Mouse (Mus musculus): Measurements from ENCODE around the gene Fzr1.

Gene Fzr1

DNA sequence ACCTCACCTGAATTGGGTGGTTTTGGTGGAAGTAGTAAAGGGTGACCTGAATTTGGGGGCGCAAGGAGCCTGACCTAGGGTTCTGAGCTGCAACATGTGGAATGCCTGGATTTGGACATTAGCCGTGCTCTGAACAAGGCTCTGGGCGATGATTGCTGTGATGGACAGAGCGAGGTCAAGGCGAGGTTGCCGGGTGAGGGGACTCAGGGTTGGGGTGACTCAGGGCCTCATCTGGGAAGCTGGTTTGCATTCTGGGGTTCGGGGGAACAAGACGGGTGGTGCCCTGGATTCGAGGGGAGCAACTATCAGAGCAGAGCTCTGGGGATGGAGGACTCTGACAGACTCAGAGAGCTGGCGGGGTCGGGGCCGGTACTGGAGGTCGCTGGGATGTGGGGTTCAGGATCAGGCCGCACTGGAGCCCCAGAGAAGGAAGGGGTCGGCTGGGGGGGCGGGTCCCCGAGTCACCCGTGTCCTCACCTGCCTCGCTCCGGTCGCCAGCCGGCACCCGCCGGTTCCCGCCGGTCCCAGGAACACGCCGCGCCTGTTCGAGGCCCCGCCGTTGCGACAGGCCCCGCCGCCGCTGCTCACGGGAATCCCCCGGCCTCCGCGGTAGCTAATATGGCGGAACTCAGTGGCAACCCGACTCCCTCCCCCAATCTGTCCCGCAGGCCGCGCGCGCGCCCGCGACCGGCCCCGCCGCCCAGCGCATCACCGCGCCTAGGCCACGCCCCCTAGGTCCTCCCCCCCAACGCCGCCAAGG, at the start of gene Fzr1:
Fzr1 (minus strand) TSS at position 724 of the 760 bp plus-strand sequence.
- DNase-seq (ENCODE audit: low spot score in 2 of 2) = no peak

- DNase-seq (ENCODE audit: low spot score in 2 of 2) = peak; percentile 6 to 17
Observed at GRCm38 (mm10) chr10:81427804-81428506, 49.6 kb upstream of the Fzr1 start.

- peak in 1 of 2 experiments; percentile 17 for DNase-seq (ENCODE audit: low spot score in 2 of 2)
Observed at GRCm38 (mm10) chr10:81427327-81427726, 49.0 kb upstream of the Fzr1 start.

GRCm38 (mm10) chr10:81426897-81427296, 48.6 kb upstream of the Fzr1 start:
- DNase-seq (ENCODE audit: low spot score in 2 of 2) = peak; percentile 28

- peak; percentile 24 to 53 for DNase-seq (ENCODE audit: low spot score in 2 of 2)
Observed at GRCm38 (mm10) chr10:81426081-81426671, 47.9 kb upstream of the Fzr1 start.

DNA sequence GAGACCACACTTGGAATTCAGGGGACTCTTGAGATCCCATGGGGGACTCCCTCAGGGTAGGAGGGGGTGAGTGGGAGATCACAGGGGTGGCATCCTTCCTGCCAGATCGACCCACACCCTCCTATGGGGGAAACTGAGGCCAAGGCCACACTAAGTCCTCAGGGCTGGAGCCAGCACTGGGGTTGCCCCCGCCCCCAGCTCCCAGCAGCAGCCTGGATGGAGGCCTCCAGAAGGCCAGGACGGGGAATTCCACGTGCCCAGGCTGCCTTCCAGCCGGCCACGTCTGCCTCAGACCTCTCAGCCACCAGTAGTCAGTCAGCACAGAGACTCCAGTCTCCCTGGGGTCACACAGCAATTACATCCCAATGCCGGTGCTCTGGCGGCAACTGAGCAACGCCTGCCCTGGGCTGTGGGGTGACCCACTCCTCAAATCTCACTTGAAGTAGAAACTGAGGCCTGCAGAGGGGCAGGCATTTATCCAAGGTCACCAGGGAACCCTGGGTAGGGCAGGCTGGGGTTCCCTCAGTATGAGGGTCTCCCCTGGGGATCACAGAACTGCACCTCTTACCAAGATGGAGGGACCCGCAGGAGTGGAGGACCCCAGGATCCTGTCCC, 47.0 kb upstream of the Fzr1 start:
- peak; percentile 21 to 38 for DNase-seq (ENCODE audit: low spot score in 2 of 2)

- peak; percentile 24 to 48 for DNase-seq (ENCODE audit: low spot score in 2 of 2)
Observed at GRCm38 (mm10) chr10:81424246-81425051, 46.1 kb upstream of the Fzr1 start.

DNA sequence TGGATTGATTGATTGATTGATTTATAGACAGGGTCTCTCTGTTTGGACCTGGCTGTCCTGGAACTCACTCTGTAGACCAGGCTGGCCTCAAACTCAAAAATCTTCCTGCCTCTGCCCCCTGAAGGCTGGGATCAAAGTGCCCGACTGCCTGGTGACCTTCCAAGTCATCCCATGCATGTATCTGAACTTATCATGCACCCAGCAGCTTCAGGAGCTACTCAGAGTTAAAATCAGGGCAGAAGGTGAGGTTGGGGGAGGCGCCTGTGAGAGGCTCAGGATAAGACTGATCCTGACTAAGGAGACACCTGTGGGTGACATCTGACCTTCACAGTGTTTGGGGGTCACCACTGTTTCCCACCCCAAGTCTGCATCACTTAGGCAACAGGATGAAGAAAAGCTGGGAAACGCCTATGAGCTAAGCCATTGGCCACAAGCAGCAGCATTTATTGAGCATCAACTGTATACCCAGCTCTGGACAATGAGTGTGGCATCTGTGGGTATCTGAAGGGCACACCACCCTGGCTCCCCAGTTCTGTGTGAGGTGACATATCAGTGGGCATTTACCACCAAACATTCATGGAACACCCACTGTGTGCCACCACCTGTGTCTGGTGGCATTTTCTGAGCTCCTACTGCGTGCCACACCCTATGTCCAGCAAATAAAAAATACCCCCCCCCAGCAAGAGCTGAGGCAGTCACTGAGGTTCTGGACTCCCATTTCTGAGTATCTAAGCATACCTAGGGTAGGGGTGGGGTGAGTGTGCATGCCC, 45.3 kb upstream of the Fzr1 start:
- peak; percentile 1 to 18 for DNase-seq (ENCODE audit: low spot score in 2 of 2)

- peak in 1 of 2 experiments; percentile 18 for DNase-seq (ENCODE audit: low spot score in 2 of 2)
Observed at GRCm38 (mm10) chr10:81422661-81423217, 44.4 kb upstream of the Fzr1 start.

GRCm38 (mm10) chr10:81422191-81422590, 43.9 kb upstream of the Fzr1 start:
- peak; percentile 2 to 23 for DNase-seq (ENCODE audit: low spot score in 2 of 2)

DNA sequence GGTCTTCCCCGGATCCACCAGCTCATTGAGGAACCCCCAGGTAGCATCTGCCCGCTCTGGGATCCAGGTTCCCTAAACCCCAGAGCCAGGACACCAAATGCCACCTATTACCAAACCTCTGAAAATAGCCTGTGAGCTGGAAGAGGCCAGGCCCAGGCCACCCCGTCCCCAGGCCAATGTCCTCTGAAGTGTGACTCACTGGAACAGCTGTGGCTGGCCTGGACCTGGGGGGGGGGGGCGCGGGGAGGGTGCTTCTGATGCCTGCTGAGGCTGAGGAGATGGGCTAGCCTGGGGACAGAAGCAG, 43.4 kb upstream of the Fzr1 start:
- no peak for DNase-seq (ENCODE audit: low spot score in 2 of 2)

GRCm38 (mm10) chr10:81421041-81421796, 42.9 kb upstream of the Fzr1 start:
- peak in 1 of 2 experiments; percentile 1 for DNase-seq (ENCODE audit: low spot score in 2 of 2)

- peak; percentile 19 to 47 for DNase-seq (ENCODE audit: low spot score in 2 of 2)
Observed at GRCm38 (mm10) chr10:81420191-81420767, 42.0 kb upstream of the Fzr1 start.

GRCm38 (mm10) chr10:81419111-81419928, 41.0 kb upstream of the Fzr1 start:
- peak in 1 of 2 experiments; percentile 17 for DNase-seq (ENCODE audit: low spot score in 2 of 2)

DNA sequence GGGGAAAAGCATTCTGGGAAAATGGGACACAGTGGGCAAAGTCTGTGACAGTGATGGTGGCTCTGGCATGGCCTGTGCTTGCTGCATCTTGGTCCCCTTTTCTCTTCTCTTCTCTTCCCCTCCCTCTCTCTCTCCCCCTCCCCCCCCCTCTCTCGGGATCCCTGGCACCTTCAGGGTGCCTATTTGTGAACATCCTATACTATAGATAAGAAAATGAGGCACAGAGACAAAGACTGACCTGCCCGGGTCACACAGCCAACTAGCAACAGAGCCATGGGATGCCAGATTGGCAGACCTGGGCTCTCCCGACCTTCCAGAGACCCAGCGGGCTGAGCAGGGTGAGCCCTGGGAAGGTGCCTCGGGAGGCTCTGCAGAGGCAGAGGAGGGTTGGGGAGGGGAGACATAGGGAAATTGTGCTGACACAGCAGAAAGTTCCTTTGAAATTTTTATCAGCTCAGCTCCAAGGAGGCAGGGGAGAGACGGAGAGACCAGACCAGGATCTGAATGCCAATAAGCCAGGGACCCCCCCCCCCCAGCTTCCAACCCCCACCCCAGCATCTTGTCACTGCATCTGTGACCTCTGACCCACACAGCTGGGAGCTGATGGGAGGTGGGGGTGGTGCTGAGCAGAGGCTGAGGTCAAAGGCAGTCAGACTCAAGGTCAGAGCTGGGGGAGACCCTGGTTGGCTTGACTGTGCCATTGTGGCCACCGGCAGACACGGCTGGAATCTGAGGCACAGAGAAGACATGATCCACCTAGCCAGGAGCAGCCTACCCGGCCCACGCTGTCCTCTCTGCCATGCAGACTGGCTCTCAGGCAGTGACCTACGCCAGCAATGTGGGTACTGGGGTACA, 40.1 kb upstream of the Fzr1 start:
- DNase-seq (ENCODE audit: low spot score in 2 of 2) = no peak

DNA sequence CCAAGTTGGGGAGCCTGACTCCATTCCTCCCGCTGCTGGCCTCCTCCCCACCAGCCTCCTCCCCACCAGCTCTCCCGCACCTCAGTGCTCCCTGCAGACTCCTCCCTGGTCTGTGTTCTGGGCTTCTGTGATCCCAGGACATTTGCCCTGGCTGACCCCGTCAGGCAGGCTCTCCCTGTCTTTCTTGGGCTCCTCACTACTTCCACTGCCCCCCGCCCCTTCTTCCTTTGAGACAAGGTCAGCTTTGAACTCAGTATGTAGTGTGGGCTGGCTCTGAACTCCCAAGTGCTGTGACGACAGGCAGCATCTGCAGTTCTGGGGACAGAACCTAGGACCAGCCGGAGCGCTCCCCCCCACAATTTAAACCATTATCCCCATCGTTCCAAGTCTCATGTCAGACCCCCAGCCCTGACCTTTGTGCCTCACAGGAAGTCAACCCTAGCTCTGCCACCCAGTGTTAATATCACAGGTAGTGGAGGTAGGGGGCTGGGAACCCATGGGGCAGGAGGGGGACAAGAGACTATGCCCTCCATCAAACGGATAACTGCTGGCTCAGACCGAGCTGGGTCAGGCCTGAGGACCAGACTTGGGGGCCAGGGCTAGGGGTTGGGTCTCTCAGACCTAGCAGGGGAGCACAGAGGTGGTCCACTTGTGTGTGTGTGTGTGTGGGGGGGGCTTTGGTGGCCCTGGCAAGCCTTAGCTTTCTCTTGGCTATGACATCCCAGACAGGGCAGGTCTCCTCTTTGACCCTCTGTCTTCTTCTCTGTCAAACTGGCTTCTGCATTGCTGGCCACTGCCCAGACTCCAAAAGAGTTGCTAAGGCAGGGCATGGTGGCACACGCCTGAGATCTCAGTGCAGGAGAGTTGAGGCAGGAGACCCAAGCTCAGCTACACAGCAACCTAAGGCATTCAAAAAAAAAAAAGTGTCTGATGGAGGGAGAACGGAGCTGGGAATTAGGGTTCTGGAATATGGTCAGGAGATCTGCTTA, 39.2 kb upstream of the Fzr1 start:
- no peak for DNase-seq (ENCODE audit: low spot score in 2 of 2)

All from cerebellum, postnatal 4 days (tissue).